Mouse (Mus musculus) CD8-positive naive resting alpha-beta T cell, adult 2 months (primary cell): ENCODE measurements around the gene Mapk11.

Source experiments
- DNase-seq, 2 experiments: peaks; one replicate each; pipeline ENCODE4 v3.0.0; 2022; ENCODE audit warnings: low read depth in 2 of 2, low spot score in 2 of 2

Gene Mapk11

DNA sequence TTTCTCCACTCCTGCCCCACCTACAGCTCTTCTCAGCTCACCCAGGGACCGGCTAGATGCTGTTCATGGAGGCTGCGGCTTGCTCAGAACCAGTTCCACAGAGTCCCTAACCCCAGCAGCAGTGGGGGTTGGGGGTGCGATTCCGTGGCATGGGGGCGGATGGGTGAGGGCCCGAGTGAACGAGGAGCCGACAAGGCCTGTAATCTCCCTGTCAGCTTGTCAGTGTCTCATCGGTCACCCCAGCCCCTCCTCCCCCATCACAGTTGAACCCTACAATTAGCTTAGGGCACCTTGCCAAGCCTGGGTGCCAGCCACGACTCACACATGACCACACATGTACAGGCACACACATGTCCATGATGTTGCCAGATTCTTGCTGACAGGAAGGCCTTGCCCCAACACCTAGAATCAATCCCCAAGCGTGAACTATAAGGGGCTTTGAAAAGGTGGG is 25.5 kb upstream of the Mapk11 start:
- DNase-seq: no peak

DNA sequence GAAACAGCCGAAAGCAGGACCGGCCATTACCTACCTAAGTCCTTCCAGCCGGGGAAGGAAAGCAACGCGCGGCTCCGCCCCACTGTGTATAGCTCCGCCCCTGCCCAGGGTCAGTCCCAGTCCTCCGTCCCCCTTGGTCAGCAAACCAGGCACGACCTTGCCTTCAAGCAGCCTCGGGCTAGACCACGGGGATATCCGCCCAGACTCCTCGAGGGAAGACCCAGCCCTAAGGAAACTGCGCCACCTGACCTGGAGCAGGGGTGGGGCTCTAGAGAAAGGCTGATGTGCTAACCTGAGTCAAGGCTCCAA is 24.4 kb upstream of the Mapk11 start:
- no peak for DNase-seq

DNA sequence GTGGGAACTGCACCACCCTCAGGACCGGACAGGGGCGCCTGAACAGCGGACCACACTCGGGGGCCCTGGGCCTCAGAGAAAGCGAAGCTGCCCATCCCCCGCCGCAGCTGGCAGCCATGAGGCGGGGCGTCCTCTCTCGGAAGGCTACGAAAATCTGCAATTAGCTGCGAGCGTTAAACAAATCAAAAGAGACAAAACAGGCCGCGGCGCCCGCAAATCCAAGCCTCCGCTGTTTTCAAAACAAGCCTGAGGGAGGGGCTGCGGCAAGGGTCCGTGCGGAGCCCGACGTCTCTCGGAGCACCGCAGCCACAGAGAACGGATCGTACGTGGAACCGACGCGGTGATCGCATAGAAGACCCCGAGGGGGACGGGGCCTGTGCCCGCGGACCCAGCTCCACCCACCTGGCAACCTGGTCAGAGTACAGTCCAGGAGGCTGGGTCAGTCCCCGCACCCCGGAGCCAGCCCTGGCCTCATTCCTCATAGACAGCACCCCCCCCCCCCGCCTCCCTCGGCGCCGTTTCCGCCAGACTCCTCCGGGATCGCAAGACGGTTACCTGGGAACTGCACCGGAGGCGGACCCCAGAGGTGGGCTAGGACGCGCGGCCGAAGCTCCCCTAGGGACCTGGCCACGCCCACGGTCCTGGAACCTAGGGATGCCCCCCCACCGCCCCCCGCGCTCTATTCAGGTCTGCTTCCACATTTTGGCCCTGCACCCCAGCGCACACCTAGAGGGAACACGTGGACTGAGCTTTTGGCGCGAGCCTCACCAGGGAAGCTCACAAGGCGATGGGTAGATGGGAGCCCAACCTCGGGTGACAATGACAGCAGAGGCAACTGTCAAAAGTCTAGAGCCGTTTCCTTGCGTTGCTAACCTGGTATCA is 23.8 kb upstream of the Mapk11 start:
- DNase-seq: no peak

DNA sequence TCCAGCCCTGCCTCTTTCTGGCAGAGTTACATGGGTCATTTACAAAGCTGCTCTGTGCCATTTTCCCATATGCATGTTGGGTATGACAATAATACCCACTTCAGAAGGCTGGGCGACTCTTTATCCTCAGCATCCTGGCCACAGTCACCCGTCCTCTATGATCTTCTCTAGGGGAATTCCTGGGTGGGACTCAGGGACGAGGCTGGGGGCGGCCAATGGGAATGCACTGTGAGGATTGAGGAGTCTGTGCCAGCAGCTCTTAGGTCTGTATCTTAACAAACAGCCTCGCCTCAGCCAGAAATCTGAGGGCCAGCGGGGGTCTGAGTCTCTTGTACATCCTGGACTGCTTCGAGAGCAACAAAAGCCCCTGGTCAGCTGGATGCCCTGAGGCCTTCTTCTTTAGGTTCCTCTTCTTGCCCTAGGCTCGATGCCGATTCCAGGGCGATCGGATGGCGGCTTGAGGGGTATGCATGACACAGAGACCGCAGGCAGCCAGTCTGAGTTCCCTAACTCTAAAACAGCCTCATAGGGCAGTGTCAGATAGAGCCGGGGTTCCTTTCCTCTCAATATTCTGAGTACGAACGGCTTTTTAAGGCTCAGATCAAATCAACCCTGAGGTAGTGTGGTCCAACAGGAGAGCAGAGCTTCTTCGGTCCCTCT is 23.0 kb upstream of the Mapk11 start:
- DNase-seq: no peak

GRCm38 (mm10) chr15:89171526-89172051 is 22.2 kb upstream of the Mapk11 start:
- no peak for DNase-seq

DNA sequence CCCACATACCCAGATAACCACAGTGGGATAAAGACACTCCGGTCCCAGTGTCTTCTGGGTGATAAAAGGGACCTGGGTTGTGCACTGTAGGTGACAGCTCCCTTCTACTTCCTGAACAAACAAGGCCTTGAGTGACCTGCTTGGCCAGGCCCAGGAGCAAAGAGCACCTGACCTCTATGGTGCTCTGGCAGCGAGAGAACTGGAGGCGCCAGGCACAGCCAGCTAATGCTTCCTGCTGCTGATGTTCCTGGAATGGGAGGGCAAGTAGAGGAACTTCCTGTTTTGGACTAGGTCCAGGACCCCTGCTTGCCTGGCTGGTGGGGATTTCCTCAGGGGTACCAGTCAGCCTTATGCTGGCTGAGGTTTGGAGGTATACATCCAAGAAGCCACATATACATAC is 20.7 kb upstream of the Mapk11 start:
- DNase-seq: no peak

DNA sequence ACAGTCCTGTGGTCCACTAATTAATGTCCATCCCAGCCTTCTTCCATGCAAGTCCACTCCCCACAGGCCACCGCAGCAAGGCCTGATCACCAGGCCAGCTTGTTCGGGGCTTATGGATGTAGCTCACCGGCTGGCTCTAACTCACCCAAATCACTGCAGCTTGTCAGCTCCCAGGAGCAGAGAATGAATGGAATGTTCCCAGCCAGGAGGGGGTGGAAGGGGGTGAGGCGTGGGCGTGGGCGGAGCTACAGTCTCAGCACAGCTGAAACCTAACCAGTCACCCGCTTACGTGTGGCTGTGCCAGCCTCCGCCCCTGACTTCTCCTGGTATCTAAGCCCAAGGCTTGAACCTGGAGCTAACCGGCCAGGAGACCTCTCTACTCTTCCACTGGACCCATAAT is 20.0 kb upstream of the Mapk11 start:
- DNase-seq: no peak

- no peak for DNase-seq
Measured at GRCm38 (mm10) chr15:89168922-89169321, 19.5 kb upstream of the Mapk11 start.

- DNase-seq: no peak
Measured at GRCm38 (mm10) chr15:89165478-89165877, 16.1 kb upstream of the Mapk11 start.

GRCm38 (mm10) chr15:89161397-89161796 is 12.0 kb upstream of the Mapk11 start:
- DNase-seq: no peak

DNA sequence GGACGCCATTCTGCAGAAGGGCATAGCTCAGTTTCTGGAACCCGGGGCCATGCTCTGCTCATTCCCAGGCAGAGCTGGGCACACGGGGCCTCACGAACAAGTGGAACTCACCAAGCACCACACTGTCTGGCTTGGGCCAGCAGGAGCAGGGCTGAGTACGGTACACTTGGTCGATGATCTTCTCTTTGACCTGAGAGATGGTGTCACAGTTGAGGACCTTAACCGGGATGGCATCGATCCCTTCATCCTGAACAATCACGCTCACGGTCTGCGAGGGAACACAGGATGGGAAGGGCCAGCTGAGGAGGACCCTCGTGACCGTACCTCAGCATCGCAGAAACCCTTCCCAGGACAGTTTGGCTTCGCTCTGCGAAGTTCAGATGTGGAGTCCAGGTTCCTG is 9.1 kb upstream of the Mapk11 start:
- no peak for DNase-seq

- DNase-seq: peak; percentile 64 to 70
Measured at GRCm38 (mm10) chr15:89157954-89158353, 8.5 kb upstream of the Mapk11 start.

- no peak for DNase-seq
Measured at GRCm38 (mm10) chr15:89152312-89152711, 2.9 kb upstream of the Mapk11 start.

- no peak for DNase-seq
Measured at GRCm38 (mm10) chr15:89150041-89150390, 588 bp upstream of the Mapk11 start.

DNA sequence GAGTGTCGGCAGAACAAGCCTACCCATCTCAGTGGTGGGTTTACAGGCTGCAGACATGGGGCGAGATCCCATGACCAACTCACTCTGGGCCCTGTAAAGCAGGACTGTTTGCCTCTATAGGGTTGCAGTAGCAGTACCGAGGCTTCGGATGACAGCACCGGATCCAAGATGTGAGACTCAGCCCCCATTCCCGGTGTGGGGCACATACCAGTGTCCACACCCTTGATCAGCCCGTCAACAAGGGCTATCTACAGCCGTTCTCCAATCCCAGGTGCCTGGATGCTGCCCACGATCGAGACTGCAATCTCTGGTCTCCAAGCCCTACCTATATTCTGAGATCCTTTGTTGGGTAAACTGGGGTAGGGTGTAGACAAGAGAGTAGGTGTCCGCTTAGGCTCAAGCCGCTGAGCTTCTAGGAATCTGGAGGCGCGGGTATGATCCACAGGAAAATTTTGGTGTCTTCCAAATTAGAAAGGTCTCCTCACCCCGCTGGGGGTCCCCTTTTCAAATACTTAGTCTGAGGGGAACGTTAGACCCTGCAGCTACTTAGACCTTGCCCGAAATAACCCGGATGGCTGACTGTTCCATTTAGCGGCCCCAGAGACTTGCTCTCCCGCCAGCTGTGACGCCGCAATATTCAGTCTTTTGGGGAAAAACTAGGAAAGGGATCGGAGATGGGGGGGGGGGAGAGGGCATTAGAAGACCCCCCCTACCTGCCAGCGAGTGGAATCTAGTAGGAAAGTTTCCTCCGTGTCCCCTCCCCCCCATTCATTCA is 745 bp downstream of the Mapk11 start:
- no peak for DNase-seq

GRCm38 (mm10) chr15:89147895-89148294 is 1.5 kb downstream of the Mapk11 start:
- DNase-seq: no peak

GRCm38 (mm10) chr15:89147456-89147855 is 2.0 kb downstream of the Mapk11 start:
- DNase-seq: no peak

GRCm38 (mm10) chr15:89147024-89147423 is 2.4 kb downstream of the Mapk11 start:
- DNase-seq: peak; percentile 40 to 56

DNA sequence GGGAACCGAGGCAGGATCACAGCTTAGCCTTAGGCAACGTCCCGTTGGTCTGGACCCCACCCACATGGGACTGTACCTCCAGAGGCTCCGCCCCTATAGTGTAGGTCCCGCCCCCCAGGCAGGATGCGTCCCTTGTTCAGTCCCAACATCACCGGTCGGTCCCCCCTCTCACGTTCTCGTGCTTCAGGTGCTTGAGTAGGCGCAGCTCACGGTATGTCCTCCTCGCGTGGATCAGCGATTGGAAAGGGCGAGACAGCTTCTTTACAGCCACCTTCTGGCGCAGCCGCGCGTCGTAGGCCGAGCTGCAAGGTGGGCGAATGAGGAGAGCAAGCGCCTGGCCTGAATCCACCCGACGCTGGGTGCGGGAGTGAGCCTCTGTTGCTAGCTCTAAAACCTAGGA is 2.9 kb downstream of the Mapk11 start:
- peak in 1 of 2 experiments; percentile 42 for DNase-seq

- DNase-seq: no peak
Measured at GRCm38 (mm10) chr15:89145813-89146350, 3.5 kb downstream of the Mapk11 start.

GRCm38 (mm10) chr15:89144965-89145364 is 4.5 kb downstream of the Mapk11 start:
- DNase-seq: no peak
